Mouse (Mus musculus) brain, embryonic 14.5 days (tissue): ENCODE measurements at regions not wholly inside any gene's neighbourhood (a gene's known extent, or its start where the extent isn't known, plus 50 kb on each side); places are given as distances from the start of the nearest gene placed in this dataset.
A peak's percentile ranks its signal among the peaks of the same experiment; 100 is the strongest.

Source experiments
- DNase-seq: peaks from one replicate; pipeline ENCODE4 v3.0.0-alpha.2; 2011; ENCODE audit warnings: low read depth
- CTCF ChIP-seq: fragments of 200-500 bp; IDR thresholded peaks from 2 replicates; pipeline ENCODE4 v1.5.1; 2012; ENCODE audit warnings: inconsistent platforms, mild to moderate bottlenecking, moderate library complexity, borderline replicate concordance; ENCODE audit not compliant: insufficient read depth, insufficient read length; ENCODE audit errors: extremely low read depth
- POLR2A ChIP-seq: fragments of 200-500 bp; IDR thresholded peaks from 2 replicates; pipeline ENCODE4 v1.6.1; 2012; ENCODE audit warnings: mild to moderate bottlenecking, inconsistent platforms, borderline replicate concordance; ENCODE audit not compliant: poor library complexity, insufficient read depth, insufficient read length, severe bottlenecking; ENCODE audit errors: extremely low read depth

- TF ChIP-seq CTCF (no peak), POLR2A (no peak)
- peak; percentile 5 for DNase-seq
Observed at GRCm38 (mm10) chr5:58705561-58705960, 987.8 kb downstream of the Pcdh7 start.

DNA sequence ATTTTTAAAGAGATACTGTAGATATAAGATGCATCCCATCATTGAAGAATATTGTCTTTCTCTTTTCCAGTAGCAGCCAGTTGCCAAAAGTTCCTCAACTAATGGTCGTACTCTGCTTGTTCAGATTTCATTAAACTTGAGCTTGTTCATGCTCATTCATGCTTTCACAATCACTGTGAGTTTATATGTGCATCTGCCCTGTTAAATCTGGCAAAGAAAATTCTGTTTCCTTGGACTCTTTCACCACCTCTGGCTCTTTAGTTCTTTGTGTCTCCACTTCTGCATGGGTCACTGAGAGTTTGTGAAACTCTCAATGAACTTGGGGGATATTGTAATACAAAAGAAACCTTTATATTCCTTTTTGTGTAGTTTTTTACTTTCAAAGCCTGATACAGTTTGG lies 994.6 kb downstream of the Pcdh7 start:
- no peak for DNase-seq
- no peak for TF ChIP-seq POLR2A
- TF ChIP-seq CTCF = no peak

DNA sequence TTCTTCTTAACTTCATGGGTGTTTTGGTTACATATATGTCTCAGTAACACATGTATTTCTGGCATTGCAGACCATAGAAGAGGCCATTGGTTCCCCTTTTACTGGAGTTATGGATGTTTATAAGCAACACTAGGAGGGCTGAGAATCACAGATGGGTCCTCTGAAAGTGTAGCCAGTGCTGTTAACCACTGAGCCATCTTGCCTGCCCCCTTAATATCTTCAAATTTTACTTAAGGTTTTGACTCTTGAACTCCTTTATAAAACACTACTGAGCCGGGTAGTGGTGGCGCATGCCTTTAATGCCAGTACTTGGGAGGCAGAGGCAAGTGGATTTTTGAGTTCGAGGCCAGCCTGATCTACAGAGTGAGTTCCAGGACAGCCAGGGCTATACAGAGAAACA lies 1015.6 kb downstream of the Pcdh7 start:
- no peak for TF ChIP-seq CTCF
- no peak for TF ChIP-seq POLR2A

DNA sequence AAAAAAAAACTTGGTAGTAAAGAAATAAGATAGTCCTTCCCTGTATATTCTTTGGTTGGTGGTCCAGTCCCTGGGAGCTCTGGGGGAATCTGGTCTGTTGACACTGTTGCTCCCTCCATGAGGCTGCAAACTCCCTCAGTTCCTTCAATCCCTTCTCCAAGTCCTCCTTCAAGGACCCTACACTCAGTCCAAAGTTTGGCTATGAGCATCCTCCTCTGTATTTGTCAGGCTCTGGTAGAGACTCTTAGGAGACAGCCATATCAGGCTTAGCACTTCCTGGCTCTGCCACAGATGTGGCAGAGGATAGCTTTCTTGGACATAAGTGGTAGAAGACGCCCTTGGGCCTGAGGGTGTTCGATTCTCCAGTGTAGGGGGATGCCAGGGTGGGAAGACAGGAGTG lies 1016.2 kb downstream of the Pcdh7 start:
- TF ChIP-seq CTCF = no peak
- no peak for TF ChIP-seq POLR2A
- no peak for DNase-seq

More for the DNA sequence above, 1015.6 kb downstream of the Pcdh7 start:
- no peak for DNase-seq

GRCm38 (mm10) chr5:58736610-58737009 lies 1018.8 kb downstream of the Pcdh7 start:
- TF ChIP-seq POLR2A = no peak
- peak; percentile 63; the same call in 1 of the 2 replicates for TF ChIP-seq CTCF
- peak; percentile 49 for DNase-seq

DNA sequence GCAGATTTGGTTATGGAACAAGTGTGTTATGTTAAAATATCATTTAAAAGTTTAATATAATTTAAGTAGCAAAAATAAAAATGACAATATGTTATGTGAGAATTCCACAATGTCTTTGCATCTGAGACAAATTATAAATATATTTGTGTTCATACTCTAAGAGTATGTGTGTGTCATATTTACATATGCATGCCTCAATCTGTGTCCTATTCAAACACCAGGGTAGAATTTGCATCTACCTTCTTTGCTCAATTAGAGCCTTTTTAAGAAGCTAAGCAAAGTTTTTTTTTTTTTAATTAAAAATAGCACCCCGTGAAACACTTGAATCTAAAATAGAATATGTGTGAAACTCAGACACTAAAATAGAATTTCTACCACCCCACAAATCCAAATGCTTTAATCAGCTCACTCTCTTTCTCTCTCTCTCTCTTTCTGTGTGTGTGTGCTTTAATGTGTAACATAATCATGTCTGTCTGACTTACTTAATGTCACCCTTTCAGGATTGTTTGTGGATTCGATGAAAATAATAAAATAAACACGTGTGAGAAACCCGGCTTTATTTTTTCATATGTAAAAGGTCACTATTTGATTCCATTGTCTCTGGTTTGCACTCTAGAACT lies 1019.6 kb downstream of the Pcdh7 start:
- TF ChIP-seq POLR2A = no peak
- no peak for TF ChIP-seq CTCF

DNA sequence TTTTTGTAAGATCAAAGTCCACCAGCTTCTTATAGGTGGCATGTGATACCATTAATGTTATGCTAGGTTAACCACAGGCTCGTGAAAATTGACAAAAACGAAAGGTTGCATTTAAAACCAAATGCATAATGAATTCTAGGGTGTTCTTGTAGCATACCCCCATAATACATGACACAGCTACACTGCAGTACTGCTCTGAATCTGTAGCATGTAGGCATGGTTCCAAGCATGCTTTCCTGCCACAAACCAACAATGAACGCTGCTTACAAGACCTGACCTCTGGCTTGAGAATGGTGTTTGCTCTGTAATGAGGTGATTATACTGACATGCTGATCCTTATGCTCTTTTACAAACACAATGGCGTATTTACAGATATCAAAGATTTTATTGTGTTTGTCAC lies 1020.3 kb downstream of the Pcdh7 start:
- TF ChIP-seq CTCF = no peak
- no peak for TF ChIP-seq POLR2A
- peak; percentile 66 for DNase-seq

More for the DNA sequence above, 1019.6 kb downstream of the Pcdh7 start:
- peak; percentile 44 for DNase-seq

GRCm38 (mm10) chr5:58740759-58741158 lies 1023.0 kb downstream of the Pcdh7 start:
- DNase-seq = peak; percentile 86
- no peak for TF ChIP-seq POLR2A
- no peak for TF ChIP-seq CTCF

- no peak for TF ChIP-seq CTCF
- no peak for TF ChIP-seq POLR2A
- peak; percentile 43 for DNase-seq
Observed at GRCm38 (mm10) chr5:58747684-58748083, 1029.9 kb downstream of the Pcdh7 start.

GRCm38 (mm10) chr5:58751777-58752176 lies 1034.0 kb downstream of the Pcdh7 start:
- TF ChIP-seq CTCF = no peak
- no peak for TF ChIP-seq POLR2A
- DNase-seq = peak; percentile 9
